Mouse (Mus musculus): ENCODE measurements around the gene Tcirg1.

DNA sequence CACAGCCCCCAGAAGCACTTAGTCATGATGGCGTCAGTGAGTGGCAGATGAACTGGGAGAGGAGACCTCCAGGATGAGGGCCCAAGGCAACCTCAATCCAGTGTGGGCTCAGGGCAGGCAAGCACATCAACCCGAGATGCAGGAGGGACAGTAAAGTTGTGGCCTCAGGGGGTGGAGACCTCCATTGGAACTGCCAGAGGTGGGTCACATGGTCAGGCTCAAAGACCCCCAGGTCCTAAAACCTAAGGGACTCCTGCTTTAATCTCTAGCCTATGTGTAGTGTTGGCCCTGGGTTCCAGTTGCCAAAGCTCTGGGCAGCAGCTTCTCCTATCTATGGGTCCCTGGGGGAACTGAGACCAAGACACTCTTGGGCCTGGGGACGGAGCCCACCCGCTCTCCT, 21.8 kb upstream of the Tcirg1 start:
- no peak for TF ChIP-seq CTCF (IDR thresholded peaks at IDR 0.05; ENCODE audit: low read depth)
- TF ChIP-seq EP300 (IDR thresholded peaks at IDR 0.05; ENCODE audit: low read depth) = no peak

Measured in liver, embryonic 14.5 days (tissue).